Mouse (Mus musculus) hindbrain, postnatal 0 days (tissue): ENCODE results near the gene Rapgef2. TPM values are rescaled to one million over a fixed set of nuclear protein-coding genes. Genes with fewer than 3 reads are reported as not detected.
"Not testable (repeated sequence)": the region's sequence is repeated elsewhere in the genome, so short reads cannot be mapped to it uniquely, and the experiment has no call there.

Experiments used
- ATAC-seq: fragments of 200-750 bp; cut with Nextera tagmentation; 2 replicates; pipeline ENCODE4 v1.8.0; 2017; ENCODE audit warnings: mild to moderate bottlenecking, moderate TSS enrichment, moderate library complexity
- DNase-seq: peaks from one replicate; pipeline ENCODE4 v3.0.0-alpha.2; 2015; ENCODE audit warnings: low spot score
- H3K27ac ChIP-seq: fragments of 300-500 bp; sonication (generic); 2 replicates; pipeline ENCODE4 v1.5.1; 2014; ENCODE audit warnings: mild to moderate bottlenecking
- H3K27me3 ChIP-seq: fragments of 300-500 bp; sonication (generic); 2 replicates; pipeline ENCODE4 v1.6.1; 2014; ENCODE audit warnings: low read length, mixed read lengths; ENCODE audit not compliant: insufficient read depth
- H3K36me3 ChIP-seq: fragments of 300-500 bp; sonication (generic); 2 replicates; pipeline ENCODE4 v1.6.1; 2014; ENCODE audit warnings: low read length, mixed read lengths; ENCODE audit not compliant: insufficient read depth
- H3K4me1 ChIP-seq: fragments of 300-500 bp; sonication (generic); 2 replicates; pipeline ENCODE4 v1.6.1; 2014; ENCODE audit warnings: antibody characterized with exemption, low read length, mixed read lengths; ENCODE audit not compliant: insufficient read depth
- H3K4me2 ChIP-seq: fragments of 300-500 bp; sonication (generic); 2 replicates; pipeline ENCODE4 v1.6.1; 2014; ENCODE audit warnings: low read depth, mild to moderate bottlenecking, low read length, moderate library complexity, mixed read lengths
- H3K4me3 ChIP-seq: fragments of 300-500 bp; sonication (generic); 2 replicates; pipeline ENCODE4 v1.5.1; 2014; ENCODE audit warnings: low read length
- H3K9ac ChIP-seq: fragments of 300-500 bp; sonication (generic); replicated peaks from 2 replicates; pipeline ENCODE4 v1.6.1; 2014; ENCODE audit warnings: mild to moderate bottlenecking, low read length, moderate library complexity, mixed read lengths
- H3K9me3 ChIP-seq: fragments of 300-500 bp; sonication (generic); 2 replicates; pipeline ENCODE4 v1.6.1; 2016; ENCODE audit warnings: low read length, mixed read lengths
- CTCF ChIP-seq: IDR thresholded peaks from 2 replicates; pipeline ENCODE4 v1.5.1; 2016; ENCODE audit warnings: antibody characterized with exemption, control low read depth, low read depth
- WGBS: fragments of 180-500 bp; shearing (Covaris S2); extraction: QIAGEN DNeasy Blood & Tissue Kit; methylation state at CpG from one replicate; pipeline ENCODE4 v1.1.7; 2014; 5-methylcytosine and 5-hydroxymethylcytosine counted together
- polyA plus RNA-seq: library from polyadenylated mRNA; unstranded; fragments of >200 nt; fragmentation: Nextera tagmentation; extraction: Ambion mirVana; gene quantifications from 2 replicates; pipeline ENCODE4 v1.2.1, GENCODE M21; 2015
- total RNA-seq: library from RNA; depleted of rRNA; stranded (reverse); fragments of >200 nt; gene quantifications from 2 replicates; pipeline ENCODE4 v1.2.3, GENCODE M21; 2014

Rapgef2 gene
- total and polyA plus RNA-seq, 2 experiments from 2014 or later = 8.8 to 49.8 TPM

- no peak for TF ChIP-seq CTCF
- no peak overlapping the region for H3K9ac ChIP-seq
- H3K4me1 ChIP-seq = no peaks in the 10 kb centered on the region
- no peak overlapping the region for H3K4me2 ChIP-seq
- no peak overlapping the region for H3K4me3 ChIP-seq
- DNase-seq = no peak
- H3K27me3 ChIP-seq = no peaks in the 10 kb centered on the region
- no peak overlapping the region for H3K27ac ChIP-seq
- H3K9me3 ChIP-seq = no peaks in the 10 kb centered on the region
- ATAC-seq = no peak
- WGBS = 86% methylated on average over 6 of the region's 6 CpGs
- peaks cover 16% of the 10 kb centered on the region for H3K36me3 ChIP-seq
These were observed 224.9 kb downstream of the Rapgef2 start for GRCm38 (mm10) chr3:79061426-79061825.

GRCm38 (mm10) chr3:79058491-79058890 is 227.8 kb downstream of the Rapgef2 start:
- not testable (repeated sequence) for H3K9me3 ChIP-seq, H3K4me3 ChIP-seq, H3K4me1 ChIP-seq, ATAC-seq, DNase-seq, H3K27me3 ChIP-seq, H3K4me2 ChIP-seq, H3K36me3 ChIP-seq, H3K9ac ChIP-seq, H3K27ac ChIP-seq
- WGBS = 93% methylated on average over 2 of the region's 2 CpGs

- no peaks in the 10 kb centered on the region for H3K36me3 ChIP-seq
- H3K9me3 ChIP-seq = no peaks in the 10 kb centered on the region
- no peak overlapping the region for H3K9ac ChIP-seq
- H3K27me3 ChIP-seq = no peaks in the 10 kb centered on the region
- no peaks in the 10 kb centered on the region for H3K4me1 ChIP-seq
- no peak for TF ChIP-seq CTCF
- no peak overlapping the region for H3K4me2 ChIP-seq
- DNase-seq (no peak), ATAC-seq (no peak)
- 63% methylated on average over 5 of the region's 5 CpGs for WGBS
- H3K4me3 ChIP-seq = no peak overlapping the region
- H3K27ac ChIP-seq = no peak overlapping the region
These were observed 241.1 kb downstream of the Rapgef2 start for GRCm38 (mm10) chr3:79045251-79045650.

- WGBS = 80% methylated on average over 3 of the region's 3 CpGs
- no peaks in the 10 kb centered on the region for H3K27me3 ChIP-seq
- no peak overlapping the region for H3K4me3 ChIP-seq
- H3K27ac ChIP-seq = no peak overlapping the region
- no peak for DNase-seq
- no peak overlapping the region for H3K4me2 ChIP-seq
- H3K9me3 ChIP-seq = no peaks in the 10 kb centered on the region
- H3K4me1 ChIP-seq = no peaks in the 10 kb centered on the region
- ATAC-seq = no peak
- H3K36me3 ChIP-seq = no peaks in the 10 kb centered on the region
- H3K9ac ChIP-seq = no peak overlapping the region
- TF ChIP-seq CTCF = no peak
These were observed 243.3 kb downstream of the Rapgef2 start for GRCm38 (mm10) chr3:79042973-79043372.

- Histone ChIP-seq H3K4me3 (no peak overlapping the region), H3K4me2 (no peak overlapping the region), H3K27ac (no peak overlapping the region), H3K9ac (no peak overlapping the region), H3K9me3 (no peaks in the 10 kb centered on the region), H3K4me1 (no peaks in the 10 kb centered on the region), H3K27me3 (no peaks in the 10 kb centered on the region), H3K36me3 (no peaks in the 10 kb centered on the region)
- WGBS = 53% methylated on average over 2 of the region's 2 CpGs
- TF ChIP-seq CTCF = no peak
- ATAC-seq (no peak), DNase-seq (no peak)
These were observed 246.5 kb downstream of the Rapgef2 start for GRCm38 (mm10) chr3:79039666-79040450.

GRCm38 (mm10) chr3:79039008-79039407 is 247.3 kb downstream of the Rapgef2 start:
- no peak for TF ChIP-seq CTCF
- Histone ChIP-seq H3K9ac (no peak overlapping the region), H3K4me3 (no peak overlapping the region), H3K27ac (no peak overlapping the region), H3K4me2 (no peak overlapping the region), H3K9me3 (no peaks in the 10 kb centered on the region), H3K36me3 (no peaks in the 10 kb centered on the region), H3K4me1 (no peaks in the 10 kb centered on the region), H3K27me3 (no peaks in the 10 kb centered on the region)
- DNase-seq (no peak), ATAC-seq (no peak)
- WGBS = 57% methylated on average over 2 of the region's 2 CpGs

- Histone ChIP-seq H3K4me1 (no peaks in the 10 kb centered on the region), H3K4me2 (no peak overlapping the region), H3K36me3 (no peaks in the 10 kb centered on the region), H3K9me3 (no peaks in the 10 kb centered on the region), H3K9ac (no peak overlapping the region), H3K4me3 (no peak overlapping the region), H3K27ac (no peak overlapping the region), H3K27me3 (no peaks in the 10 kb centered on the region)
- no peak for DNase-seq
- ATAC-seq = no peak
- 92% methylated on average over 2 of the region's 2 CpGs for WGBS
- TF ChIP-seq CTCF = no peak
These were observed 251.9 kb downstream of the Rapgef2 start for GRCm38 (mm10) chr3:79034457-79034856.
